Mouse (Mus musculus): ENCODE data around the gene Apba1.

The Apba1 gene

GRCm38 (mm10) chr19:23758554-23759321 lies at the start of gene Apba1:
Gene Apba1, plus strand, starts transcription at chr19:23758887.
- DNase-seq (ENCODE audit: low spot score), result peak; percentile 54

- no peak for DNase-seq (ENCODE audit: low spot score)
Measured at GRCm38 (mm10) chr19:23746506-23746905, 12.2 kb upstream of the Apba1 start.

- no peak for DNase-seq (ENCODE audit: low spot score)
Measured at GRCm38 (mm10) chr19:23757011-23757410, 1.7 kb upstream of the Apba1 start.

- DNase-seq (ENCODE audit: low spot score), result peak; percentile 94
Measured at GRCm38 (mm10) chr19:23757961-23758553, 630 bp upstream of the Apba1 start.

GRCm38 (mm10) chr19:23759322-23759945 lies 747 bp downstream of the Apba1 start:
- no peak for DNase-seq (ENCODE audit: low spot score)

GRCm38 (mm10) chr19:23763371-23763770 lies 4.7 kb downstream of the Apba1 start:
- no peak for DNase-seq (ENCODE audit: low spot score)

- DNase-seq (ENCODE audit: low spot score), result no peak
Measured at GRCm38 (mm10) chr19:23764051-23764450, 5.4 kb downstream of the Apba1 start.

GRCm38 (mm10) chr19:23768864-23769263 lies 10.2 kb downstream of the Apba1 start:
- no peak for DNase-seq (ENCODE audit: low spot score)

- DNase-seq (ENCODE audit: low spot score), result no peak
Measured at GRCm38 (mm10) chr19:23770494-23771423, 12.1 kb downstream of the Apba1 start.

- DNase-seq (ENCODE audit: low spot score), result no peak
Measured at GRCm38 (mm10) chr19:23771971-23772370, 13.3 kb downstream of the Apba1 start.

- DNase-seq (ENCODE audit: low spot score), result no peak
Measured at GRCm38 (mm10) chr19:23775356-23775755, 16.7 kb downstream of the Apba1 start.

- DNase-seq (ENCODE audit: low spot score), result no peak
Measured at GRCm38 (mm10) chr19:23779130-23779529, 20.4 kb downstream of the Apba1 start.

GRCm38 (mm10) chr19:23780105-23780504 lies 21.4 kb downstream of the Apba1 start:
- no peak for DNase-seq (ENCODE audit: low spot score)

- DNase-seq (ENCODE audit: low spot score), result no peak
Measured at GRCm38 (mm10) chr19:23781968-23782367, 23.3 kb downstream of the Apba1 start.

- DNase-seq (ENCODE audit: low spot score), result no peak
Measured at GRCm38 (mm10) chr19:23788420-23789132, 29.9 kb downstream of the Apba1 start.

- DNase-seq (ENCODE audit: low spot score), result no peak
Measured at GRCm38 (mm10) chr19:23791704-23792103, 33.0 kb downstream of the Apba1 start.

- no peak for DNase-seq (ENCODE audit: low spot score)
Measured at GRCm38 (mm10) chr19:23792559-23792958, 33.9 kb downstream of the Apba1 start.

- DNase-seq (ENCODE audit: low spot score), result no peak
Measured at GRCm38 (mm10) chr19:23794491-23794890, 35.8 kb downstream of the Apba1 start.

- DNase-seq (ENCODE audit: low spot score), result no peak
Measured at GRCm38 (mm10) chr19:23795156-23795555, 36.5 kb downstream of the Apba1 start.

GRCm38 (mm10) chr19:23801174-23801573 lies 42.5 kb downstream of the Apba1 start:
- no peak for DNase-seq (ENCODE audit: low spot score)

- DNase-seq (ENCODE audit: low spot score), result no peak
Measured at GRCm38 (mm10) chr19:23803221-23803870, 44.7 kb downstream of the Apba1 start.
